Mouse (Mus musculus): Measurements from ENCODE around the gene Mettl14. TPM values are rescaled to one million over a fixed set of nuclear protein-coding genes. Genes with fewer than 3 reads are reported as not detected.

The Mettl14 gene
- polyA plus RNA-seq, 1 experiment from 2014 or later, result 30.6 TPM

DNA sequence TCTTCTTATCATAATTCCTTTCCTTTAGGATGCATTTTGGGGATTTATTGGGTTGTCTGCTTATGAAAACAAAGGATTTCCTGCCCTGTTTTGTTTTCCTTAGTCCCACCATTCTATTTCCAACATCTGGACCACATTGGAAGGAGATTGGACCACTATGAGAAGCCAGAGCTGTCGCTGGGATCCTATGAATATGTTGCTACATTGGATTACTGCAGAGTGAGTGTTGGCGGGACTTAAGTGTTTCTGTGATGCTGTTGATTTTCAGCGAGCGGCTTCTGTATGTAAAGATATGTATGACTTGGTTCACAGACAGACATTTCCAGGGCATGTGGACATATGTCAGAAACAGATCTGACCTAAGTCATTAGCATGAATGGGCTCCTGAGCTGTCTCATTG, 55.7 kb downstream of the Mettl14 start:
- Histone ChIP-seq H3K27me3 (ENCODE audit: low read depth, poor library complexity, severe bottlenecking) (no peaks in the 10 kb centered on the region), H3K4me3 (no peak overlapping the region), H3K4me1 (peaks cover 6% of the 10 kb centered on the region; the same call in 1 of the 2 replicates), H3K27ac (no peak overlapping the region), H3K9me3 (replicated peaks) (no peaks in the 10 kb centered on the region), H3K36me3 (0 out of 2 replicates have a peak, but pooled peaks cover 2% of the 10 kb centered on the region)
- DNase-seq (ENCODE audit: low spot score), result no peak
- 92% methylated on average over 4 of the region's 4 CpGs for WGBS

DNA sequence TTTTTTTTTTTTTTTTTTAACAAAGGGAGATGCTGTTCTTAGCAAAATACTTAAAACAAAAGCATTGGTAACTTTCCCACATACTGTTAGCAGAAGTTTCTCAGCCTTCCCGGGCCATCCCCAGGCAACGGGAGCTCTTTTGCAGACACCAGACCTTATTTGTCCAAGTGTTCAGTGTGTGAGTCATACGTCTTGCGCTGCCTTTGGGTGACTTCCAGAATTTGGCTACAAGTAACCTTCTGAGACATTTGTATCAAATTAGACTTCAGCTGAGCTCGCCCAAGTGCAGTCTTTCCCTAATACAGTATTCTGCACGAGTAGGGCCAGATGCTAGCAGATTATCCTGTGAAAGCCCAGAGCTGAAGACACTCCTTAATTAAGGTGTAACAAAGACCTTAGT, 56.7 kb downstream of the Mettl14 start:
- Histone ChIP-seq H3K27ac (no peak overlapping the region), H3K4me1 (peaks cover 3% of the 10 kb centered on the region; the same call in 1 of the 2 replicates), H3K27me3 (ENCODE audit: low read depth, poor library complexity, severe bottlenecking) (no peaks in the 10 kb centered on the region), H3K4me3 (no peak overlapping the region), H3K36me3 (0 out of 2 replicates have a peak, but pooled peaks cover 2% of the 10 kb centered on the region), H3K9me3 (replicated peaks) (no peaks in the 10 kb centered on the region)
- 84% methylated on average over 6 of the region's 6 CpGs for WGBS
- no peak for DNase-seq (ENCODE audit: low spot score)

DNA sequence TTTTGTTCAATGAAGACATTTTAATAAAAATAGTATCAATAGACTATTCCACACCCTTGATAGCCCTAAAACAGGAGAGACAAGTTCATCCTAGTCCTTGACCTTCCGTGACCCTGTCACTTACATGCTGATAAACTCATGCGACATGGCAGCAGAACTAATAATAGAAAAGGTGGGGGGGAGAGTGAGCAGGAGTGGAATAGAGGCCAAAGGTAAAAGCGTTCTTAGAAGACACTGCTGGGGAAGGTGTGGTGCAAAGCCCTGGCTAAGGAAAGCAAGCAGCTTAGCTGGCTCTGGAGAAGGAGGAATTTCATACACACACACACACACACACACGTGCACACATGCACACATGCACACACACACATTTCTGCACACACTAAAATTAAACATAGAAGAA, 61.6 kb downstream of the Mettl14 start:
- Histone ChIP-seq H3K9me3 (replicated peaks) (no peaks in the 10 kb centered on the region), H3K27me3 (ENCODE audit: low read depth, poor library complexity, severe bottlenecking) (no peaks in the 10 kb centered on the region), H3K27ac (no peak overlapping the region), H3K4me1 (no peaks in the 10 kb centered on the region), H3K4me3 (no peak overlapping the region), H3K36me3 (0 out of 2 replicates have a peak, but pooled peaks cover 2% of the 10 kb centered on the region)
- no peak for DNase-seq (ENCODE audit: low spot score)
- WGBS, result 76% methylated on average over 4 of the region's 4 CpGs

DNA sequence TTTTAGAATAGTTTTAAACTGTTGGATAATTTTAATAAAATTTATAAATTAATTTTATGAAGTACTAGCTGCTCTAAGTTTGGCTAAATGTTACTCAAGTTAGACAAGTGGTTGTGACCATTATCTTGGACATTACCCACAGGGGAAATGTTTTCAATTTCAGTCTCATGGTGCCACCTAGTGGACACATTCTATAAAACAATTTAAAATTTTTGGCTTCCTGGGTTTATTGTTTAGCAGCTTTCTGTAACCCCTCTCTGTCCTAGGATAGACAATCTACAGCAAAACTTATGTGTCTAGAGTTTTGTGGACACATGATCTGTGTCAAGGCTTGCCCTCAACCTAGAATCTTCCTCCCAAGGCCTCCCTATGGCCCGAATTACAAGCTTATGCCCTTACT, 63.8 kb downstream of the Mettl14 start:
- no peak overlapping the region for H3K27ac ChIP-seq
- DNase-seq (ENCODE audit: low spot score), result no peak
- no peaks in the 10 kb centered on the region for H3K27me3 ChIP-seq (ENCODE audit: low read depth, poor library complexity, severe bottlenecking)
- H3K4me1 ChIP-seq, result no peaks in the 10 kb centered on the region
- no peak overlapping the region for H3K4me3 ChIP-seq
- H3K9me3 ChIP-seq (replicated peaks), result no peaks in the 10 kb centered on the region
- WGBS, result 32% methylated on average over 1 of the region's 1 CpGs
- H3K36me3 ChIP-seq, result no peaks in the 10 kb centered on the region

DNA sequence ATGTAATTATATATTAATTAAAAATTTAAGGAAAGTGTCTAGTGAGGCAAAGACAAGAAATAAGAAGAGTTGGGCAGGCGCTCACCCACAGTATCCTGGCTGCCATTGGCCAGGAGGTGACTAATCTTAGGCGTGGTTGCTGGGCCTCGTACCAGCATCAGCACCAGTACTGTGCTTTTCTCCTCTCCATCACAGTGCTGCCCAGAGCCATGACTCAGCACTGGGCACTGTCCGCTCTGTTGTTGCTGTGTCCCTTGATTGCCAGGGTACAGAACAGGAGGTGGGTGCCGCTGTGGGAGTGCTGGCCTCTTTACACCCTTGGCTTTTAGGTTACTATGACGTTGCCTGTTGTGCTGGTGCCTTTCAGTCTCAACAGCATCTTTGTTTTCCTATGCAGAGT, 64.3 kb downstream of the Mettl14 start:
- no peaks in the 10 kb centered on the region for H3K4me1 ChIP-seq
- H3K27ac ChIP-seq, result no peak overlapping the region
- no peaks in the 10 kb centered on the region for H3K27me3 ChIP-seq (ENCODE audit: low read depth, poor library complexity, severe bottlenecking)
- whole genome bisulfite sequencing, result 86% methylated on average over 6 of the region's 6 CpGs
- H3K9me3 ChIP-seq (replicated peaks), result no peaks in the 10 kb centered on the region
- H3K36me3 ChIP-seq, result no peaks in the 10 kb centered on the region
- DNase-seq (ENCODE audit: low spot score), result no peak
- H3K4me3 ChIP-seq, result no peak overlapping the region

DNA sequence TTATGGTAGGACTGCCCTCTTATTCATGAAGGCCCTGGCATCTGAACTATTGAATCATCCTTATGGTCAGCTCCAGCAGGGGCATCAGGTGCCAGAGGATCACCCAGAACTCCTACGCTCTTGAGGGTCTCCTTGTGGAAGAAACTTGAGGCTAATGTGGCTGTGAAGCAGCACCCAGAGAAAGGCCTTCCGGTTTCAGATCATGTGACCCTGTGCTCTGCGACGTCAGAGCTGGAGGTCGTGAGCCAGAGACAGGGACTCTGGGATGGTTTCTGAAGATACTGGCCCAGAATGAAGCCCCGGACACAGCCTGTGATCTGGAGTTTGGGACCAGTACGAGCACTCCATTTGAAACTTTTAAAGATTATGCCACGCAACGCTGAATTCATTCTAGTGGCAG, 65.6 kb downstream of the Mettl14 start:
- Histone ChIP-seq H3K36me3 (no peaks in the 10 kb centered on the region), H3K4me1 (no peaks in the 10 kb centered on the region), H3K27me3 (ENCODE audit: low read depth, poor library complexity, severe bottlenecking) (no peaks in the 10 kb centered on the region), H3K27ac (no peak overlapping the region), H3K9me3 (replicated peaks) (no peaks in the 10 kb centered on the region), H3K4me3 (no peak overlapping the region)
- 83% methylated on average over 9 of the region's 9 CpGs for WGBS
- DNase-seq (ENCODE audit: low spot score), result no peak

Other genes with a start within 250 kb of the Mettl14 start
- 0.87 and 2.7 TPM in 2 replicates for gene Synpo2, start 150.0 kb downstream of the Mettl14 start, polyA plus RNA-seq (2016; fragmentation: Nextera tagmentation; extraction: Ambion mirVana)
- 12.5 and 19.4 TPM in 2 replicates for gene Sec24d, start 118.7 kb downstream of the Mettl14 start, polyA plus RNA-seq (2016; fragmentation: Nextera tagmentation; extraction: Ambion mirVana)
- 0.54 and 1.2 TPM in 2 replicates for gene Prss12, start 60.8 kb upstream of the Mettl14 start, polyA plus RNA-seq (2016; fragmentation: Nextera tagmentation; extraction: Ambion mirVana)

All from limb, embryonic 10.5 days (tissue).